Mouse (Mus musculus): Measurements from ENCODE around the gene Nr2c2.
"Not testable (repeated sequence)": the region's sequence is repeated elsewhere in the genome, so short reads cannot be mapped to it uniquely, and the experiment has no call there.

The Nr2c2 gene

DNA sequence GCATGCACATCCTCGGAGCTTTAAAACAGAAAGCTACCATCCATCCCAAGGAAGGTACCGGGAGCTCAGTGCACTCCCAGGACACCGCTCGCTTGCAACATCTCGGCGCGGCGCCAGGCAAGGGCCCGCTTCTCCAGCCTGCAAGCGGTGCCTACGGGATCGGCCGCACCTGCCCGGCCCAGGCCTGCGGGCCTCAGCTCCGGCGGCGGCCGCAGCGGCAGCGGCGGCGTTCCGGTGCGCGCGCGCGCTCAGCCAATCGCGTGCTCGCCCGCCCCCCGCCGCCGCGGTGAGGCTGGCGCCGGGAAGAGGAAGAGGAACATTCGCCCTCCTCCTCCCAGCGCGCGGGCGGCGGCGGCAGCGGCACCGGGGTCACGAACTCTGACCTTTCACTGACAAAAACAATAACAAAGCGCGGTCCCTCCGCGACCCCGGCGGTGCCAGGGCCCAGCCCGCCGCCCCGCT is at the start of gene Nr2c2:
Gene Nr2c2 (plus strand): TSS at position 261 of the 462 bp plus-strand sequence.
- DNase-seq, result peak; percentile 83 to 90

DNA sequence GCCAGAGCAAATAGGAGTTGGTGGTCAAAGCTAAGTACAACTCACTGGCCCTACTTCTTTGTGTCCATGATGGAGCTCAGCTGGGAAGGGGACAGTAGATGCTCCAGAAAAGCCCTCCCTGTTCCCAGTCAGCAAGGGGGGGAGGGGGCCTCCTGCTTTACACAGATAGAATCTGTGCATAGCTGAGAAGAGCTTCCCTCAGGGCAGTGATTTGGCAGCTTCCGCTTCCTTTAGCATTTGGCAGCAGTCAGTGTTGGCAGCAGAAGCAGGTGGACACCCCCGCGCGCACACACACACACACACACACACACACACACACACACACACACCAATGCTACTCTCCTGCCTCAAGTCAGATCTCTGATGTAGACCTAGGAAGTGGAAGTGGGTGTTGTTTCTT is 49.1 kb upstream of the Nr2c2 start:
- DNase-seq, result peak; percentile 24 to 38

GRCm38 (mm10) chr6:92042850-92043249 is 48.3 kb upstream of the Nr2c2 start:
- no peak for DNase-seq

- no peak for DNase-seq
Observed at GRCm38 (mm10) chr6:92057768-92058167, 33.4 kb upstream of the Nr2c2 start.

GRCm38 (mm10) chr6:92061725-92062124 is 29.5 kb upstream of the Nr2c2 start:
- DNase-seq, result no peak

DNA sequence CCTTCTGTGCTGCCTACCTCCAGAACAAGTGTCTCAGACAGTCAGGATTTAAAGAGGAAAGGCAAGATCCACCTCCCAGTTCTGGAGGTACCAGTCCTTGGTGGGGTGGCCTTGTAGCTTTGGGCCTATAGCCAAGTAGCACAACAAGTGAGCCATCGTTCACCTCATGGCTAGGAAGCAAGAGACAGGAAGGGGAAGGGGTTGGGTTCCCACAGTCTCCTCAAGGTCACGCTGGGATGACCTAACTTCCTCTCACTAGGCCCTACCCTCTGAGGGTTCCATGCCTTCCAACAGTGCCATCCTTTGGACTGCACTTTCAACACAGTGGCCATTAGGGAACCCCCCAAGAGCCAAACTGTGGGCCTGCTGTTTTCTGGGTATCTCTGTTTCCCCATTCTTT is 27.7 kb upstream of the Nr2c2 start:
- DNase-seq, result no peak

GRCm38 (mm10) chr6:92064101-92064500 is 27.1 kb upstream of the Nr2c2 start:
- no peak for DNase-seq

DNA sequence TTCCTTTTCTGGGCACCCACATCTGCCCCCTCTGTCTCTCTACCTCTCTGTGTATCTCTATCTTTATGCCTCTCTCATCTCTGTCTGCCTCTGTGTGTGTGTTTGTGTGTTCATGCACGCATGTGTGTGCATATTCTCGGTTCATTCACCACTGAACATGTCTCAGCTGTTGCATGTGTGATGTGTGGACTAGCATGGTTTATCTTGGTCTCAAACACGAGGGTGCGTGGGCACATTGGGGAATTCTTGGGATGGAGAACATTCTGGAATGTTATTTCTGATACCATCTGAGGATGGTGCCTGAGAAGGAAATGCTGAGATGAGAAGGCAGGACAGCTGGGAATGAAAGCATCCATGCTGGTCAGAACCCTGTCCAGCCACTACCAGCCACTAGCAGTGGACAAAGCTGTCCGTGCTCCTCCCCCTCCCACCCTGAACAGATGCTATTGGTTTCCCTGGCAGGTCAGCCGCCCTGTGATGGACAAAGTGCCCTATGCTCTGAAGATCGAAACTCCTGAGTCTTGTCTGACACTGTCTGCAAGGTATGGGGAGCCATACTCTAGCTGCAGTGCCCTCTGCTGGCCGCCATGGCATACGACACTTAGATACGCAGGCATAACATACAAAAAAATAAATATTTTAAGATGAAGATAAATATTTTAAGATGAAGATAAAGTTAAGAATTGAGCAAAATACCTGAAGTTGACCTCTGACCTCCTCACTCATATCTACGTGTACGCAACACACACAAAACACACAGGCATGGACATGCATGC is 25.3 kb upstream of the Nr2c2 start:
- peak; percentile 40 to 48 for DNase-seq

DNA sequence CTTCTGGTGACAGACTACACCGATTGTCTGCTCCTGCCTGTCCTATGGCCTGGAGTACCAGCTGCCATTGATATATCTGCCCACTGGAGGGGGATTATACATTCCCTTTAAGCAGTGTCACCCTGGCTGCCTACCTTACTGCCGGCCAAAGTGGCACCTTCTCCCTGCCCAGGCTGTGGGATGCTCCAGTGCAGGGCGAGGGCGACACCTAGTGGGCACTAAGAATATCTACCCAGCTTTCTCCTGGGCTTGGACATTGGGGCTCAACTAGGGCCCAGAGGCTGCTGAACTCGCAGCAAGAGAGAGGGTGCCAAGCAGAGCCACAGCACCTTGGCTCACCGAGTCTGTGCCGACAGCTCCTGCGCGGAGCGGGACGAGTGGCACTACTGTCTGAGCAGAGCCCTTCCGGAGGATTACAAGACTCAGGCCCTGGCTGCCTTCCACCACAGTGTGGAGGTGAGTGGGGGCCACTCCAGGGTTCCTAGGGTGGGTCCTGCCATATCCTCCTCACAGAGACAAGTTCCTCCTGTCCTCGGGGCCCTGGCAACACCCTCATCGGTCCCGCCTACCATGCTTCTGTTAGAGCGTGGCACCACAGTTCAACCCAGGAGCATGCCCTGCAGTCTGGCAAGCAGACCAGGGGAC is 23.9 kb upstream of the Nr2c2 start:
- DNase-seq, result peak; percentile 76 to 82

GRCm38 (mm10) chr6:92071121-92071839 is 19.9 kb upstream of the Nr2c2 start:
- no peak for DNase-seq

DNA sequence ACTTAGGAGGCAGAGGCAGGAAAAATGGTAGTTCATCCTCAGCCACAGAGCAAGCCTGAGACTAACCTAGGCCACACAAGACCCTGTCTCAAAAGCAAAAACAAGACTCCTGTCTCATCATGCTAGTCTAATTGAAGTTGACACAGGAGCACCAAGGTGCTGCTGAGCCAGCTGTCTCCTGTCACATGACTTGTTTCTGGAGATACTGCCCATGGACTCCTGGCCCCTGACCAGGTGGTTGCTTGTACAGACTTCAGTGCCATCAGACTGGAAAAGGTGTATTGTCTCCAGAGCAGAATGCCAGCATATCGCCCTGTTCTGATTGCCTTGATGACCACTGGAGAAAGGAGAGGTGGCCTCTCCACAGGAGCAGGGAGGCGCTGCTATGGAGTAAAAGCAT is 10.5 kb upstream of the Nr2c2 start:
- DNase-seq, result no peak

DNA sequence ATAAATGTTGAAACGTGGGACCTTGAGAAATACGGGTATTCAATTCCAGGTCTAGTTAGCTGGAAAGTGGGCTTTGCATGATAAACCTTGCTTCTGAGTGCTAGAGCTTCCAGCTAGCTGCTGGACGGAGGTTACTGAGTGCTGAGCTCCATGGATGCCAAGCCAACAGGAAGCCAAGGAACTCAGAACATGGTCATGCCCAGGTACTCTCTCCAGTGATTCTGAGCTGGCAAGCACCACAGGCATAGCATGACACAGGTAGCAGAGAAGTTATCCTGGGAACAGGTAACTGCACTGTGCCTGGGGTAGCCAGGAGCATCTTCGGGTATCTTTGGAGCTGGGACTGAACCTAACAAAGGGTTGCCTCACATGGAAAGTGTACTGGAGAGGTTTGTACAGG is 8.4 kb upstream of the Nr2c2 start:
- DNase-seq, result no peak

DNA sequence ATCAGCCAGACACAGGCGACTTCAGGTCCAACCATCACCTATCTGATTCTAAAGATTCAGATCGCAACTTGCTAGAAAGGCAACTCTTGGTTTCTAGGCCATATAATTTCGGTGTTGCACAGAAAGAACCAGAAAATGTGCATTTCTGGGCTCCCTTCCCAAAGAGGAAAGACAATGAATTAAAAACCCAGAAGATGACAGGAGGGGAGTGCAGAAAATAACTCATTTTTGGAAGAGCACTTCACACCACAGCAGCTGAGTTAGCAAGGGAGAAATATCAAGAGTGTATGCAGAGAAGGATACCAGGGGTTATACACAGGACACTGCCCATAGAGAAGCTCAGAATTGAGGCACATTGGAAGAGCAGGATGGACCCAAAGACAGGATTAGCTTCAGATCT is 6.3 kb upstream of the Nr2c2 start:
- DNase-seq, result no peak

DNA sequence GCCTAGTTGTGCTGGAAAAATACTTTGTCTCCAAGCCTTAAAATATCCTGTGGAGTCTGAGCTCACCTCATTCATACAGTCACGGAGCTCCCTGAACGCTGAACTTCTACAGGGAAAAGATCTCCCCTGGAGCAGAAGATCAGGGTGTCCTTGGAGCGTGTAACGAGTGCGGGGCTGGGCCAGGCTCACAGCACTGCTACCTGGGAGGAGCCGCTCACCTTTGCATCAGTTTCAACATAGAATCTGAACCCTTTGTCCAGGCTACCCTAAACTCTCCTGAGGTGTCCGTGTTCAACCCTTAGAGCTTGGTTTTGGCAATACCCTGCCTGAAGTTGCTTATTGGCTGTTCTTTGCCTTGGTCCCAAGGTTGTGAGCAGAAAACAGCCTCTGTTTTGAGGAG is 2.0 kb upstream of the Nr2c2 start:
- DNase-seq, result not testable (repeated sequence)

- DNase-seq, result no peak
Observed at GRCm38 (mm10) chr6:92089982-92090381, 1.2 kb upstream of the Nr2c2 start.

- DNase-seq, result no peak
Observed at GRCm38 (mm10) chr6:92090497-92090896, 693 bp upstream of the Nr2c2 start.

DNA sequence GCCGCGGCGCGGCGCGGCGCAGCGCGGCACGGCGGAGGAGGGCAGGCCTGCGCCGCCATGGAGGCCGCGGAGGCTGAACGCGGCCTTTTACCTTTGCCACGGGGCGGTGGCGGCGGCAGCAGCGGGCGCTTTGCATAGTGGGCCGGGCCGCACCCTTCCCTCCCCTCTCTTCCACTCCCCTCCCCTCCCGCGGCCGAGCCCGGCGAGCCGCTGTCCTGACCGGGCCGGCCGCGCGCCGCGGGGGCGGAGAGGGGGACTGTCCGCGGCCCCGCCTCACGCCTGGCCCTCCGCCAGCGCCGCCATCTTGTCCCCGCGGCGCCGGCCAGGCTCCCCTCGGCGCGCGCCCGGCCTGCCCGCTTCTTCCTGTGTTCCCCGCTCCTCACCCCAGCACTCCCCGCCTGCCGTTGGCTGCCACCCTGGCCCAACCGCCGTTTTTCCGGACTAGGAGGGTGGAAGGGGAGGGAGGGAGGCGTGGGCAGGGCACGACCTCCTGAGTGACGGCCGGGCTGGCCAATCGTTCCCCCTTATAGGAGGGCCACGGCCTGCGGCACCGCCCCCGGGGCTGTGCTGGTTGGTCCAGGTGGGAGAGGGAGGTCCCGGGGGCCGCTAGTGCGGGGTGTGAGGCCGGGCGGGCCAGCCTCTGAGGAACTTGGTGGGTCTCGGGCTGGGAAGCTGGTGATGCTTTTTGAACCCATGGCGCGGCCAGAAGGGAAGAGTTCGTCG is 738 bp downstream of the Nr2c2 start:
- peak; percentile 100 for DNase-seq

DNA sequence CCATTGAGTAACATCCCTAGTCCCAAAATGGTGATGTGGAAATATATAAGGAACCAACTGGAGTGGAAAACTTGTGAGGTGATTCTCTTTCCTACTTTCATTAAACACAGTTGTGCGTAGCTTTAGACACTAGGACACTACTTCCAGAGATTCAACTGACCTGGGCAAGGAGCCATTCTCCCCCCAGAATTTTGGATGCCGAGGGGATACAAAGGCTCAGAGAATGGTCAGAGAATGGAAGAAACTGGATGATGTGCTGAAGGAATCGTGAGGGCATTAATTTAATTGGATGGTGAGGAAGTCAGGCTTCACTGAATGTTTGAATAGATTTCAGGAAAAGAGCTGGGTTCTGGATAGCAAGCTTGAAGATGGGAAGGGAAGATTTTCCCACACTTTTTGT is 1.5 kb downstream of the Nr2c2 start:
- DNase-seq, result no peak

DNA sequence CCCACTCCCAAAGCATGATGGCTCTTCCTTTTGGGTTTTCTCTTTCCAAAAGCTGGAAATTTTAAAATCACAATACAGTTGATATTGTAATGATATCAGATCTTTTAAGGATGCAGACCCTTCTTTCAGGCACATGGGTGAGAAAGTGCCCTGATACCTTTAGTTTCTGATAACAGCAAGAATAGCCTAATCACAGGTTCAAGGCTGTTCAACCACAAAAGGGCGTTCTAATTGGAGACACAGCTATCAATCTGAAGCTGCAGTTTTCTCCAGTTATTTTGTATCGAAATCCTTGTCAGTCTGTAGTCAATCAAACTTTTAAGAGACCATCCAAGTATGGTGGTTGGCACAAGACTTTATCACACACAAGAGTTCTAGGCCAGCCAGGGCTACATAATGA is 2.7 kb downstream of the Nr2c2 start:
- DNase-seq, result no peak

- no peak for DNase-seq
Observed at GRCm38 (mm10) chr6:92100679-92101360, 9.6 kb downstream of the Nr2c2 start.

- DNase-seq, result peak in 1 of 2 experiments; percentile 7
Observed at GRCm38 (mm10) chr6:92124547-92124946, 33.4 kb downstream of the Nr2c2 start.

DNA sequence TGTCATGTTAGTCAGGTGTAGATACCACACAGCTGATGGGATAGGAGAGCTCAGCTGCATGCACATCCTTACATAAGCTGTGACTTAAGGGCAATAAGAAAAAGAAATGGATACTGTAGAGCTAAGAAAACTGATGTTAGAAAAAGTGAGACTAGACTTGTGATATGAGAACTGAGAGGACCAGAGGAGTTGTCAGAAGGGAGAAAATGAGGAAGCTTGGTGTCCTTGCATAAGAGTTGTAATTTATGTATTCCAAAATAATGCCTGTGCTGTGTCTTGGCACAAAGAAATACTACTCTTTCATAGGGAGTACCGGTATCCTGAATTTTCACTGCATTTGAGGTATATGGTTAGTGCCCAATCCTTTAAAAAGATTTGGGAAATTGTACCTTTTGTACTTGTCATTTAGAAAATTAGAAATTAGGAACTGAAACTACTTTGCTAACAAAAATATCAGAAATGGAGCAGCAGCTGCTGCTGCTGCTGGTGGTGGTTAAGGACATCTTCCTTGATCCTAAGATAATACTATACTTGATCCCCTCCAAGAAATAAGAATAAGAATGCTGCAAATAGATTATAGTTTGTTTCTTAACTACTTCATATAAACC is 35.8 kb downstream of the Nr2c2 start:
- DNase-seq, result no peak

Measured in cerebellum, postnatal 36 days (tissue).